Mouse (Mus musculus): ENCODE results near the gene E4f1. TPM values are rescaled to one million over a fixed set of nuclear protein-coding genes. Genes with fewer than 3 reads are reported as not detected.
A peak's percentile ranks its signal among the peaks of the same experiment; 100 is the strongest.

E4f1 gene
- polyA plus RNA-seq, 1 experiment: 89.5 TPM

- no peak for DNase-seq (ENCODE audit: low read depth)
- no peak for TF ChIP-seq POLR2A (IDR thresholded peaks at IDR 0.05; ENCODE audit: borderline replicate concordance, extremely low read depth, insufficient read depth, insufficient read length, poor library complexity, severe bottlenecking)
- no peak for TF ChIP-seq CTCF (IDR thresholded peaks at IDR 0.05; ENCODE audit: borderline replicate concordance, extremely low read depth, insufficient read depth, insufficient read length)
Measured at GRCm38 (mm10) chr17:24451220-24451619, 18.9 kb downstream of the E4f1 start.

- TF ChIP-seq POLR2A (IDR thresholded peaks at IDR 0.05; ENCODE audit: borderline replicate concordance, extremely low read depth, insufficient read depth, insufficient read length, poor library complexity, severe bottlenecking): no peak
- TF ChIP-seq CTCF (IDR thresholded peaks at IDR 0.05; ENCODE audit: borderline replicate concordance, extremely low read depth, insufficient read depth, insufficient read length): no peak
- DNase-seq (ENCODE audit: low read depth): no peak
Measured at GRCm38 (mm10) chr17:24449507-24449906, 20.6 kb downstream of the E4f1 start.

GRCm38 (mm10) chr17:24446590-24446989 is 23.5 kb downstream of the E4f1 start:
- DNase-seq (ENCODE audit: low read depth): no peak
- TF ChIP-seq CTCF (IDR thresholded peaks at IDR 0.05; ENCODE audit: borderline replicate concordance, extremely low read depth, insufficient read depth, insufficient read length) (no peak), POLR2A (IDR thresholded peaks at IDR 0.05; ENCODE audit: borderline replicate concordance, extremely low read depth, insufficient read depth, insufficient read length, poor library complexity, severe bottlenecking) (no peak)

GRCm38 (mm10) chr17:24443409-24443808 is 26.7 kb downstream of the E4f1 start:
- no peak for DNase-seq (ENCODE audit: low read depth)
- TF ChIP-seq CTCF (IDR thresholded peaks at IDR 0.05; ENCODE audit: borderline replicate concordance, extremely low read depth, insufficient read depth, insufficient read length) (no peak), POLR2A (IDR thresholded peaks at IDR 0.05; ENCODE audit: borderline replicate concordance, extremely low read depth, insufficient read depth, insufficient read length, poor library complexity, severe bottlenecking) (no peak)

GRCm38 (mm10) chr17:24442632-24443155 is 27.4 kb downstream of the E4f1 start, which contains the start of gene Dnase1l2:
Gene Dnase1l2 (minus strand): TSS chr17:24443105.
- TF ChIP-seq CTCF (IDR thresholded peaks at IDR 0.05; ENCODE audit: borderline replicate concordance, extremely low read depth, insufficient read depth, insufficient read length) (no peak), POLR2A (IDR thresholded peaks at IDR 0.05; ENCODE audit: borderline replicate concordance, extremely low read depth, insufficient read depth, insufficient read length, poor library complexity, severe bottlenecking) (no peak)
- DNase-seq (ENCODE audit: low read depth): no peak

GRCm38 (mm10) chr17:24442107-24442506 is 28.0 kb downstream of the E4f1 start:
- TF ChIP-seq CTCF (IDR thresholded peaks at IDR 0.05; ENCODE audit: borderline replicate concordance, extremely low read depth, insufficient read depth, insufficient read length) (no peak), POLR2A (IDR thresholded peaks at IDR 0.05; ENCODE audit: borderline replicate concordance, extremely low read depth, insufficient read depth, insufficient read length, poor library complexity, severe bottlenecking) (no peak)
- no peak for DNase-seq (ENCODE audit: low read depth)

GRCm38 (mm10) chr17:24441148-24441547 is 29.0 kb downstream of the E4f1 start:
- DNase-seq (ENCODE audit: low read depth): no peak

GRCm38 (mm10) chr17:24440377-24440776 is 29.7 kb downstream of the E4f1 start:
- DNase-seq (ENCODE audit: low read depth): no peak
- TF ChIP-seq POLR2A (IDR thresholded peaks at IDR 0.05; ENCODE audit: borderline replicate concordance, extremely low read depth, insufficient read depth, insufficient read length, poor library complexity, severe bottlenecking): no peak
- no peak for TF ChIP-seq CTCF (IDR thresholded peaks at IDR 0.05; ENCODE audit: borderline replicate concordance, extremely low read depth, insufficient read depth, insufficient read length)

More at GRCm38 (mm10) chr17:24441148-24441547, 29.0 kb downstream of the E4f1 start:
- TF ChIP-seq POLR2A (IDR thresholded peaks at IDR 0.05; ENCODE audit: borderline replicate concordance, extremely low read depth, insufficient read depth, insufficient read length, poor library complexity, severe bottlenecking): no peak
- peak; percentile 50; the same call in 1 of the 2 replicates for TF ChIP-seq CTCF (IDR thresholded peaks at IDR 0.05; ENCODE audit: borderline replicate concordance, extremely low read depth, insufficient read depth, insufficient read length)

- TF ChIP-seq CTCF (IDR thresholded peaks at IDR 0.05; ENCODE audit: borderline replicate concordance, extremely low read depth, insufficient read depth, insufficient read length) (peak; percentile 67), POLR2A (IDR thresholded peaks at IDR 0.05; ENCODE audit: borderline replicate concordance, extremely low read depth, insufficient read depth, insufficient read length, poor library complexity, severe bottlenecking) (no peak)
- DNase-seq (ENCODE audit: low read depth): peak; percentile 53
Measured at GRCm38 (mm10) chr17:24437016-24437415, 33.1 kb downstream of the E4f1 start.

- DNase-seq (ENCODE audit: low read depth): no peak
Measured at GRCm38 (mm10) chr17:24429201-24429983, 40.7 kb downstream of the E4f1 start.

GRCm38 (mm10) chr17:24427170-24427557 is 42.9 kb downstream of the E4f1 start:
- TF ChIP-seq POLR2A (IDR thresholded peaks at IDR 0.05; ENCODE audit: borderline replicate concordance, extremely low read depth, insufficient read depth, insufficient read length, poor library complexity, severe bottlenecking) (no peak), CTCF (IDR thresholded peaks at IDR 0.05; ENCODE audit: borderline replicate concordance, extremely low read depth, insufficient read depth, insufficient read length) (no peak)
- DNase-seq (ENCODE audit: low read depth): peak; percentile 32

More at GRCm38 (mm10) chr17:24429201-24429983, 40.7 kb downstream of the E4f1 start:
- TF ChIP-seq CTCF (IDR thresholded peaks at IDR 0.05; ENCODE audit: borderline replicate concordance, extremely low read depth, insufficient read depth, insufficient read length): no peak
- no peak for TF ChIP-seq POLR2A (IDR thresholded peaks at IDR 0.05; ENCODE audit: borderline replicate concordance, extremely low read depth, insufficient read depth, insufficient read length, poor library complexity, severe bottlenecking)

All from brain, embryonic 14.5 days (tissue).